Mouse (Mus musculus) limb, embryonic 10.5 days (tissue): ENCODE results near the gene Plekhh3. TPM values are rescaled to one million over a fixed set of nuclear protein-coding genes. Genes with fewer than 3 reads are reported as not detected.
A peak's percentile ranks its signal among the peaks of the same experiment; 100 is the strongest.
"Not testable (repeated sequence)": the region's sequence is repeated elsewhere in the genome, so short reads cannot be mapped to it uniquely, and the experiment has no call there.

ENCODE experiments used
- DNase-seq: peaks from one replicate; pipeline ENCODE4 v3.0.0-alpha.2; 2017; ENCODE audit warnings: low spot score
- H3K27ac ChIP-seq: fragments of 300-500 bp; sonication (generic); 2 replicates; pipeline ENCODE4 v1.5.1; 2016; ENCODE audit warnings: mild to moderate bottlenecking
- H3K27me3 ChIP-seq: fragments of 300-500 bp; sonication (generic); 2 replicates; pipeline ENCODE4 v1.6.1; 2016; ENCODE audit warnings: low read depth, mild to moderate bottlenecking; ENCODE audit not compliant: poor library complexity, severe bottlenecking
- H3K36me3 ChIP-seq: fragments of 300-500 bp; sonication (generic); 2 replicates; pipeline ENCODE4 v1.6.1; 2016; ENCODE audit warnings: mild to moderate bottlenecking, moderate library complexity
- H3K4me1 ChIP-seq: fragments of 300-500 bp; sonication (generic); 2 replicates; pipeline ENCODE4 v1.6.1; 2016
- H3K4me3 ChIP-seq: fragments of 300-500 bp; sonication (generic); 2 replicates; pipeline ENCODE4 v1.5.1; 2016; ENCODE audit warnings: mild to moderate bottlenecking, moderate library complexity
- H3K9me3 ChIP-seq: fragments of 300-500 bp; sonication (generic); replicated peaks from 2 replicates; pipeline ENCODE4 v1.6.1; 2016; ENCODE audit warnings: mild to moderate bottlenecking
- WGBS: fragments of 180-500 bp; shearing (Covaris S2); methylation state at CpG from one replicate; pipeline ENCODE4 v1.1.7; 2016; 5-methylcytosine and 5-hydroxymethylcytosine counted together
- polyA plus RNA-seq: library from polyadenylated mRNA; unstranded; fragments of >200 nt; fragmentation: Nextera tagmentation; extraction: Ambion mirVana; gene quantifications from 2 replicates; pipeline ENCODE4 v1.2.1, GENCODE M21; 2016

Gene Plekhh3
- polyA plus RNA-seq, 1 experiment from 2014 or later, result 3.0 TPM

DNA sequence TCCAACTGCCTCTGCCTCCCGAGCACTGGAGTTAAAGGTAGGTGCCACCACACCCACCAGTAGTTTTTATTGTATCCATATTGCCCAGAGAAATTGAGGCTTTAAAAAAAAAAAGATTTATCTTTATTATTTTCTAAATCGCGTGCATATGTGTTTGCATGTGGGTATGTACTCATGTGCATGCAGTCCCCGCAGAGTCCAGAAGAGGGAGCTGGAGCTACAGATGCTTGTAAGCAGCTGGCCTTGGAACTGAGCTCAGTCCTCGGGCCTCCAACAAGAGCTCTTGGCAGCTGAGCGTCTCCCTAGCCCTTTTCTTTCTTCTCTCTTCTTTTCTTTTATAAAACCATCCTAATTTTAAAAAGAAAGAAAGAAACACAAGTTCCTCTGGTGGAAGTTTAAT is 39.5 kb downstream of the Plekhh3 start:
- peaks cover 8% of the 10 kb centered on the region for H3K36me3 ChIP-seq
- no peak overlapping the region for H3K27ac ChIP-seq
- DNase-seq, result no peak
- H3K4me1 ChIP-seq, result peaks cover 7% of the 10 kb centered on the region; the same call in 1 of the 2 replicates
- H3K9me3 ChIP-seq, result no peaks in the 10 kb centered on the region
- WGBS, result 92% methylated on average over 6 of the region's 6 CpGs
- H3K4me3 ChIP-seq, result no peak overlapping the region
- H3K27me3 ChIP-seq, result 0 out of 2 replicates have a peak, but pooled peaks cover 3% of the 10 kb centered on the region

DNA sequence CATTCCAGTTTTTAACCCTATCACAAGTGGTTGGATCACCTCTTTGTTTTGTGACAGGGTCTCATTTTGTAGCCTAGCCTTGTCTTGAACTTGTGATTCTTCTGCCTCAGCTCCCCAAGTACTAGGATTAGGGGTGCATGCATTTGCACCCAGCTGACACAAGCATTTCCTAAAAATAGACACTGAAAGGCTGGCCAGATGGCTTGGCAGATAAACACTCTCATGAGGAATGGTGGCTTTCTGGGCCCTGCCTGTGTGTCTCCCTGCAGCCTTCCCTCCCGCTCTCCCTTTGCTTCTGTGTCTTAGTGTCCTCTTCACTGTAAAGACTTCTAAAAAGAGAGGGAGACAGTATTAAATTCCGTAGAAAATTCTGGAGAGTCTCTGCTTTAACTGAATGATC is 40.0 kb downstream of the Plekhh3 start:
- peaks cover 14% of the 10 kb centered on the region for H3K36me3 ChIP-seq
- H3K27me3 ChIP-seq, result 0 out of 2 replicates have a peak, but pooled peaks cover 3% of the 10 kb centered on the region
- no peak overlapping the region for H3K4me3 ChIP-seq
- H3K4me1 ChIP-seq, result peaks cover 7% of the 10 kb centered on the region; the same call in 1 of the 2 replicates
- WGBS, result 92% methylated on average over 2 of the region's 2 CpGs
- H3K27ac ChIP-seq, result no peak overlapping the region
- no peaks in the 10 kb centered on the region; the same call in 1 of the 2 replicates for H3K9me3 ChIP-seq
- DNase-seq, result no peak

DNA sequence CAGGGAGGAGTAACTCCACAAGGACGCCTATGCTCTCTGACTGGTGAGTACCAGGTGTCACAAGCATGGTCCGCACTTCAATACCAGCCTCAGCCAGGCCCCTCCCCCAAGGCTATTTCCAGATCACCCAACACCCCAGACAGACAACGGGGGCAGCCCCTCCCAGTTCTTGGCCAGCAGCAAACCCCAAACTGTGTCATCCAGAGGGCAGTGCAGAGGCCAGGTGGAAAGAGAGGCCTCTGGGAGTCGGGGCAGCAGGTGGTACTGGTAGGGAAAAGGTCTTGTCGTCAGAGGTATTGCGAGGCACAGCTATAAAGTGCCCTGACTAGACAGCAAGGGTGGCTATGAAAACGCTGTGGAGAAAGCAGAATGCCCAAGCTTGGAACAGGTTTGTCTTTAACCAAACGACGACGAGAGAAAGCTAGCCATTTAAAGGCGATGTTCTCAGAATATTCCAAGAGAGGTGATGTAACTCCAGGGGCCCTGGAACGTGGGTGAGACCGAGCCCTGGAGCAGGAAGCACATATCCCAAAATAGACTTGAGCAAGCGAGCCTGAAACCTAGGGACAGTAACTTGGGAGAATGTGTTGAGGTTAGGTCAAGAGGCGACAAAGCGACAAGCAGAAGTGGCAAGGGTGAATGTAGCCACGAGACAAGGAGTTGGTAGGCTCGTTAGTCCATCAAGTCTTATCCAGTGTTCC is 40.9 kb downstream of the Plekhh3 start:
- H3K4me3 ChIP-seq, result no peak overlapping the region
- 0 out of 2 replicates have a peak, but pooled peaks cover 3% of the 10 kb centered on the region for H3K27me3 ChIP-seq
- 47% methylated on average over 18 of the region's 18 CpGs for WGBS
- no peak overlapping the region for H3K27ac ChIP-seq
- no peaks in the 10 kb centered on the region; the same call in 1 of the 2 replicates for H3K9me3 ChIP-seq
- peaks cover 23% of the 10 kb centered on the region for H3K36me3 ChIP-seq
- peaks cover 7% of the 10 kb centered on the region; the same call in 1 of the 2 replicates for H3K4me1 ChIP-seq
- no peak for DNase-seq

DNA sequence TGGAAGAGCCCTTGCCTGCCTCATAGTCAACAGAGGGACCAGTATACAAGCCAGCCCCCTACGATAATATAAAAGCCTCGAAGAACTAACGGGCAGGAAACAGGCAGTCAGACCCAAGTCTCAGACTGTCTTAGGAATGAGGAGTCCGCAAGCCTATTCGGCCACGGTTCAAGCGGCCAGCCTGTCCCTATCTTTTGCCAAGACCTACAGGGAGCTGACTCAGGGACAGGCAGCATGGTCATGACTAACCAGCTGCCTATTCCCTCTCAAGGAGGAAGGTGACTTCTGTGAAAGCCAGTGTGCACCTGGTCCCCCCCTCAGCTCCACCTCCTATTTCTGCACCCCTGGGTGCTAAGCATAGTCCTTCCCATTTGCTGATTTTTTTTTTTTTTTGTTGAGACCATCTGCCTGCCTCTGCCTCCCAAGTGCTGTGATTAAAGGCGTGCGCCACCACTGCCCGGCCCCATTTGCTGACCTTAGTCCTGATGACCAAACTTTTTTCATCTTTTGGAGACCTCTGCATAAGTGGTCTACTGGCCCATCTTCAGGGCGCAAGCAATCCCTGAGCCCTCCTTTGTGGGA is 42.1 kb downstream of the Plekhh3 start:
- WGBS, result 86% methylated on average over 11 of the region's 11 CpGs
- Histone ChIP-seq H3K9me3 (no peaks in the 10 kb centered on the region; the same call in 1 of the 2 replicates), H3K4me1 (peaks cover 7% of the 10 kb centered on the region; the same call in 1 of the 2 replicates), H3K27ac (no peak overlapping the region), H3K4me3 (no peak overlapping the region), H3K36me3 (peaks cover 33% of the 10 kb centered on the region), H3K27me3 (0 out of 2 replicates have a peak, but pooled peaks cover 3% of the 10 kb centered on the region)
- no peak for DNase-seq

DNA sequence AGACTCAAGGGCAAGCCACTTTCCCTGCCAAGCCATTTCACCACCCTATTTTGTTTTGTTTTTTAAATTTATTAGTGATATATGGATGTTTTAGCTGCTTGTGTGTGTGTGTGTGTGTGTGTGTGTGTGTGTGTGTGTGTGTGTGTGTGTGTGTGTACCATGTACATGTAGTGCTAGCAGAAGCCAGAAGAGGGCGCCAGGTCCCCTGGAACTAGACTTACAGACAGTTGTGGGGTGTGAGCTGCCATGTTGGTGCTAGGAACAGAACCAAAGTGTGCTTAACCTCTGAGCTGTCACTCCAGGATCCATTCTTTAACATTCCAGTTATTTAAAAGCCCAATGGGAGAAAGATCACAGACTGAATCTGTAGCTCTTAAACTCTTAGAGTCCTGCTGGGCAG is 44.1 kb downstream of the Plekhh3 start:
- peaks cover 54% of the 10 kb centered on the region for H3K36me3 ChIP-seq
- no peak overlapping the region for H3K27ac ChIP-seq
- 94% methylated on average over 1 of the region's 1 CpGs for WGBS

DNA sequence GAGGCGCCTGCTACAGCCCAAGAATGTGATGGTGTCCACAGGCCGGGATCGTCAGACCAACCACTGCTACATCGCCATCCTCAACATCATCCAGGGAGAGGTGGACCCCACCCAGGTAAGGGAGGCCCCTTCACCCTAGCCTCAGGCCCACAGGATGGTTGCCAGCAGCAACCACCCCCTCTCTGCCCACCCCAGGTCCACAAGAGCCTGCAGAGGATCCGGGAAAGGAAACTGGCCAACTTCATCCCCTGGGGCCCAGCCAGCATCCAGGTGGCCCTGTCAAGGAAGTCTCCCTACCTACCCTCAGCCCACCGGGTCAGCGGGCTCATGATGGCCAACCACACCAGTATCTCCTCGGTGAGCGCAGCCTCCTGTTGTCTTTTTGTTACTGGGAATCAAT is 46.1 kb downstream of the Plekhh3 start:
- not testable (repeated sequence) for H3K27me3 ChIP-seq, H3K4me3 ChIP-seq, DNase-seq, H3K27ac ChIP-seq, H3K9me3 ChIP-seq
- 94% methylated on average over 9 of the region's 9 CpGs for WGBS
- peaks cover 14% of the 10 kb centered on the region for H3K4me1 ChIP-seq
- peaks cover 62% of the 10 kb centered on the region for H3K36me3 ChIP-seq

More for the DNA sequence above, 44.1 kb downstream of the Plekhh3 start:
- DNase-seq, result no peak
- H3K9me3 ChIP-seq, result no peaks in the 10 kb centered on the region; the same call in 1 of the 2 replicates
- H3K4me1 ChIP-seq, result peaks cover 7% of the 10 kb centered on the region; the same call in 1 of the 2 replicates
- 0 out of 2 replicates have a peak, but pooled peaks cover 3% of the 10 kb centered on the region for H3K27me3 ChIP-seq
- no peak overlapping the region for H3K4me3 ChIP-seq

DNA sequence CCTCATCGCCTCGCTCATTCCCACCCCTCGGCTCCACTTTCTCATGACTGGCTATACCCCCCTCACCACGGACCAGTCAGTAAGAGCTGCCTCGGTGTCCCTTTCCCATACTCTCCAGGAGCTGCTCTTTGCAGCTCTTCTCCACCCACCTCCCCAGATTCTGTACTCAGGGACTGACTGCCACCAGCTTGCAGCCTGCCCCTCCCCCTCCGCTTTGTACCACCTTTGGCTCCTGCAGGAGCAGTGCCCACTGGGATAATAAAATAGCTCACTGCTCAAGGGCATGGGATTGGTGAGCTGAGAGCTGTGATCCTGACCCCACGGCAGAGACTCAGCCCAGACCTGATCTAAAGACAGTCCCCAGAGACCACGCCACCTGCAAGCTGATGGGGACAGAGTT is 46.7 kb downstream of the Plekhh3 start:
- Histone ChIP-seq H3K4me1 (peaks cover 15% of the 10 kb centered on the region), H3K36me3 (peaks cover 62% of the 10 kb centered on the region)
- not testable (repeated sequence) for H3K4me3 ChIP-seq, H3K27ac ChIP-seq, H3K27me3 ChIP-seq, DNase-seq, H3K9me3 ChIP-seq
- WGBS, result 97% methylated on average over 8 of the region's 8 CpGs

DNA sequence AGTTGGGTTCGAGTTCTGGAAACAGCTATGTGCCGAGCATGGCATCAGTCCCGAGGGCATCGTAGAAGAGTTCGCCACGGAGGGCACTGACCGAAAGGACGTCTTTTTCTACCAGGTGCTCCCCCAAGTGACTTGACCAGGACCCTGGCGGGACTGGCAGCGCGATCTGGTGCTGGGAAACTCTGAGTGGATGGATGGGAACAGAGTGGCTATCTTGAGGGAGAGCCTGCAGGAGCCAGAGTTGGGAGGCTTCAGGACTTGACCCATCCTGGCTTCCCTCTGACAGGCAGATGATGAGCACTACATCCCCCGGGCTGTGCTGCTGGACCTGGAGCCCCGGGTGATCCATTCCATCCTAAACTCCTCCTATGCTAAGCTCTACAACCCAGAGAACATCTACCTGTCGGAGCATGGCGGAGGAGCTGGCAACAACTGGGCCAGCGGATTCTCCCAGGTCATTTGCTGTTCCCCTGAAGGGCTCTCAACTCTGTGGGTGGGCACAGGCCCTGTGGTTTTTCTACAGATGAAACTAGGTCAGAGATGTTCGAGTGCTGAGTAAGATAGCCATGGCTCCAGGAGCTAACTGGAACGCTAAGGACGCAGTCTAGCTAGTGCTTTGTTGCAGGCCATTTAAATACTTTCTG is 50.5 kb downstream of the Plekhh3 start:
- DNase-seq, result no peak
- peak overlapping the region; percentile 89 for H3K27ac ChIP-seq
- H3K9me3 ChIP-seq, result no peaks in the 10 kb centered on the region
- peaks cover 60% of the 10 kb centered on the region for H3K36me3 ChIP-seq
- H3K4me3 ChIP-seq, result peak overlapping the region; percentile 96
- H3K27me3 ChIP-seq, result no peaks in the 10 kb centered on the region
- H3K4me1 ChIP-seq, result peaks cover 31% of the 10 kb centered on the region
- WGBS, result 26% methylated on average over 19 of the region's 19 CpGs

DNA sequence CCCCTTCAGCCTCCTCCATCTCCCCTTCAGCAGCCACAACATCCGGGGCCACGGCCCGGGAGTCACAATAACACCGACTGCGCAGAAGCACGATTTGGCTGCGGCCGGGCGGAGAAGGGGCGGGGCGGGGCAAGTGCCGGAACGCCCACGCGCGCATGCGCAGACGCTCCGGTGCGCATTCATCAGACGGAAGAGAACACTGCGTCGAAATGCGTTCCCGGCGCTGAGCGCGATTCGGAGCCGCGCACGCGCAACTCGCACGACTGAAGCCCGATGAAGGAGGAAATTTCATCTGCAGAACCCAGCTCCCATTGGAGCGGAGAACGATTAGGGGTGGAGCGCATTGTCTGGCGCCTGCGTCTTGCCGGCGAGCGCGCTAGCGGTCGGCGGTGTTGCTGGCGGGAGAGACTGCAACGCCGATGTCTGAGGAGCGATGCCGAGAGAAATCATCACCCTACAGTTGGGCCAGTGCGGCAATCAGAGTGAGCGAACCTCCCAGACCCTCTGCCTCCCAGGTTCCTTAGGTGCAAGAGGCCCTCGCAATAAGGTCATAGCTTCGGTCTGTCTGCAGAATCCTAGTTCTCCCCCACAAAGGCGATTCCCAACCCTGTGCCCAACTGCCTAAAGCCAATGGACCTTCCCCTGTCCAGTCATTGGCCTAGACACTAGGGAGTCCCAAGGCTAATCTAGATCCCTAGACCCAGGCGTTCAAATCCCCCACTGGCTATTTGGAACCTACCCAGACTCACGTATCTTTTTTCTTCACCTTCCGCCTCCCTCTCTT is 51.2 kb downstream of the Plekhh3 start, which contains the start of the genes Retreg3 and Tubg1:
TSS of gene Retreg3 (minus strand) at position 133 of the 784 bp plus-strand sequence.
TSS of gene Tubg1 (plus strand) at position 178 of the 784 bp plus-strand sequence.
- WGBS, result under 1% methylated on average over 61 of the region's 61 CpGs
- peak within 1 kb of the TSS; percentile 96 for H3K4me3 ChIP-seq
- H3K36me3 ChIP-seq, result peaks cover 59% of the 10 kb centered on the region
- H3K27ac ChIP-seq, result peak within 1 kb of the TSS; percentile 89
- no peaks in the 10 kb centered on the region for H3K9me3 ChIP-seq
- H3K27me3 ChIP-seq, result no peaks in the 10 kb centered on the region
- peaks cover 31% of the 10 kb centered on the region for H3K4me1 ChIP-seq
- peak; percentile 100 for DNase-seq

DNA sequence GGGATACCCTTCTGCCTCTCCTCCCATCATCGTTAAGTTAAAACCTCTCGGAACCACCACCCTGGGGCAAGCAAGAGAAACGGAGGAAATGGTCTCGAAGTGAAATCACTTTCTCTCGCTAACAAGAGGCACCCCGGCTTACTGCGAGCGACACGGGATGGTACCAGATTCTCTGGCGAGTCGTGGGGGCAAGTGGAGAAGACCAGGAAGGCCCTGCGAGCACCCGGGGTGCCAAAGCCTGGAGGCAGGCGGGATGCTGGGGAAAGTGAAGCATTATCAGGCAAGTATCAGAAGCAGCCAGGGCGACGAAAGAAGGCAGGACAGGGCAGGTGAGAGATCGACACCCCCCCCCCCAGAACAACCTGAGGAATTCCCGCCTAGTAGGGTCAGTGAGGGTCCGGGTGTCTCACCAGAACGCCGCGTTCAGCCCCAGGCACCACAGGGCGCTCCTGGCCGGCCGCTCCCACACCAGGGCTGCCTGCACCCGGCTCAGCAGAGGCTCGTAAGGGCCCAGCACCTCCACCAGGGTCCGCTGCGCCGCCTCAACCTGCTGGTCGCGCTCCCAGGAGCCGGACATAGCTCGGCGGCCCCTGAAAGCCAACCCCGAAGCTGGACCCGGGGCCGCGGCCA is 51.9 kb downstream of the Plekhh3 start:
- H3K4me3 ChIP-seq, result peak overlapping the region; percentile 96
- peaks cover 31% of the 10 kb centered on the region for H3K4me1 ChIP-seq
- peak overlapping the region; percentile 89 for H3K27ac ChIP-seq
- WGBS, result under 1% methylated on average over 39 of the region's 39 CpGs
- no peaks in the 10 kb centered on the region for H3K9me3 ChIP-seq
- DNase-seq, result no peak
- peaks cover 58% of the 10 kb centered on the region for H3K36me3 ChIP-seq
- H3K27me3 ChIP-seq, result no peaks in the 10 kb centered on the region

DNA sequence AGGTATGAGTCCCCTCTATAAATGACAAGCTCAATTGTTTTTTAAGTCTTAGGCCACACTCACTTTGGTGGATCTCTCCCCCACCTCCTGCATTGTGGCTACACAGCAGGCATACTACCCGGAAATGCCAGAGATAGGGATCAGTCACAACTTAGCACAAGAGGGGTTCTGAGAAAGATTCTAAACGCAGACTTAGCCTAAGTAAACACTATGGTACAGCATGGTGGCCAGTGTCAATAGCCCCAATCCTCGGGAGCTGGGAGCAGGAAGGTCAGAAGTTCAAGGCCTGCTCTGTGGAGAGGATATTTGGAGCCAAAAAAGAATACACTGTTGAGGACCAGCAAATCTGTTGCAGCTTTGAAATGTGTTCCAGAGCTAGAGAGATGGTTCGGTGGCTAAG is 53.0 kb downstream of the Plekhh3 start:
- Histone ChIP-seq H3K4me1 (peaks cover 31% of the 10 kb centered on the region), H3K4me3 (peak overlapping the region; percentile 96), H3K27ac (no peak overlapping the region), H3K27me3 (no peaks in the 10 kb centered on the region), H3K9me3 (no peaks in the 10 kb centered on the region), H3K36me3 (peaks cover 59% of the 10 kb centered on the region)
- DNase-seq, result no peak
- WGBS, result 57% methylated on average over 4 of the region's 4 CpGs

DNA sequence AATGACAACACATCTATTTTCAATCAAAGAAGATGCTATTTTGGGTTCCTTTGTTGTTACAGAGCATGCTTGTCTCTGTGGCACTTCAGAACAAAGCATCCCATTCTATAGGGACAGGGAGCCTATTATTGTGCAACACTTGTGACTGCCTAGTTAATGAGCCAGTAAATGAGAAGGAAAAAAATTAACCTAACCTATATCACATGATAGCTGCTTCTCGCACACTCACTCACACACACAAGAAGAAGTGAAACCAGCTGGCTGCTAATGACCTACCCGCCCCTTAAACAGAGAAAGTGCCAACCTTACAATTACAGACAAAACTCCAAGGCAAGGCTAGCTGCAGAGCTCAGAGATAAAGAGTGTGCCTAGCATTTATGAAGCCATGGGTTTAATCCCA is 55.6 kb downstream of the Plekhh3 start:
- 85% methylated on average over 2 of the region's 2 CpGs for WGBS
- DNase-seq, result no peak
- peaks cover 48% of the 10 kb centered on the region for H3K36me3 ChIP-seq
- no peak overlapping the region for H3K27ac ChIP-seq
- no peaks in the 10 kb centered on the region for H3K27me3 ChIP-seq
- no peaks in the 10 kb centered on the region for H3K9me3 ChIP-seq
- peaks cover 21% of the 10 kb centered on the region for H3K4me1 ChIP-seq
- H3K4me3 ChIP-seq, result no peak overlapping the region
